Mouse (Mus musculus): ENCODE data around the gene Farp1.

Gene Farp1

DNA sequence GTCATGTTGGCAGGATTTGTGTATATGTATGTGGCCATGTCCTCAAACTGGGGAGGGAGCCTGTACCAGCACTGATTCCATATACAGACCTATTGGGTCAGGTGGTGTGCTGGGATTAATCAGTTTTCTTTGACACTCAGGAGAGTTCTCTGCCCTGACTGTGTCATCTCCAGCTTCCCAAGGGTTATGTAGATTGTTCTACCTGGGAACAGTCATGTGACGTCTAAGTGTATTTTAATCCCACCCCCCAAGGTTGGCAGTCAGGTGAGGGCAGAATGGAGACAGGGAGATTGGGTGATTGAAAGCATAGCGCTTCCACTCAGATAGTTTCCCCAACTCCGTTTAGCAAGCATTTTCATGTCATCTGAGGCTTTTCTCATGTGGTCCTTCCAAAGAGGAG lies 110.3 kb downstream of the Farp1 start:
- CTCF ChIA-PET, result no interaction called here

DNA sequence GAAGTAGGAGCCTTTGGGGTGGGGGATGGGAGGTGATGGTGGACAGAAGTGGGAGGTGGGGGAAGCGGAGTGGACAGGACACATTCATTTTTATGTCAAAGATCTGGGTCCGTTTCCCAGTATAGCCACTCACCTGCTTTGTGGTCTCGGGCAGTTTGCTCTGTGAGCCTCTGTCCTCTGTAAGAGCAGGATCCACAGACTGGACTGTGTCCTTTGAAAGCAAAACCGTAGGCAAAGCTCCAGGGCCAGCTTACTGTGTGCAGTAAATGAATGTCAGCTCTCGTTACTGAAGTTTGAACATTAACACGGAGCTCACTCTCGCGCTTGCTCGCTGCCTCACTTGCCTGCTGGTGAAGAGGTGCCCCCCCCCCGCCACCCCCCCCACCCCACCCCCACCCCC lies 110.7 kb downstream of the Farp1 start:
- CTCF ChIA-PET, result no interaction called here

- CTCF ChIA-PET, result no interaction called here
Observed at GRCm38 (mm10) chr14:121146213-121146612, 111.2 kb downstream of the Farp1 start.

- CTCF ChIA-PET, result interaction anchor here (0.6 kb wide), 1 partner anchor 8 kb away, joined by 5 read pairs; no protein-coding TSS in a partner anchor
Observed at GRCm38 (mm10) chr14:121147026-121147425, 112.0 kb downstream of the Farp1 start.

- CTCF ChIA-PET, result interaction anchor here (0.7 kb wide), 1 partner anchor 22 kb away, joined by 4 read pairs; no protein-coding TSS in a partner anchor
Observed at GRCm38 (mm10) chr14:121148088-121148785, 113.2 kb downstream of the Farp1 start.

DNA sequence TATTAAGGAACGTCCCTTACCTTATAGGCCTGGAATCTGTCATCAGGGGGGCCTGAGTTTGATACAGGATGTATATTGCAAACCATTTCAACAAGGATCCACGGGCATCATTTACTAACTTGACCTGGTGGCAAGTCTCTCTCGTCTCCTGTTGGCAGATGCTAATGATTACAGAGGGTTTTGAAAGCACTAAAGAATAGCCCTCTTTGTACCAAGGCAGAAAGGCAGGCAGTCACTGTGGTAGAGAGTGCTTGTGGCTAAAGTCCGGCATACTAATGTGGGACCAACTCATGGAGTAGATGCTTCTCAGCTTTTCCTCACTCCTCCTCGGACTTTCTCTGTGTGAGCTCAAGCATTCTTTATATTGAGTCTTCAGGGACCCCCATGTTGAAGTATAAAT lies 115.0 kb downstream of the Farp1 start:
- CTCF ChIA-PET, result no interaction called here

- CTCF ChIA-PET, result no interaction called here
Observed at GRCm38 (mm10) chr14:121151837-121152236, 116.8 kb downstream of the Farp1 start.

DNA sequence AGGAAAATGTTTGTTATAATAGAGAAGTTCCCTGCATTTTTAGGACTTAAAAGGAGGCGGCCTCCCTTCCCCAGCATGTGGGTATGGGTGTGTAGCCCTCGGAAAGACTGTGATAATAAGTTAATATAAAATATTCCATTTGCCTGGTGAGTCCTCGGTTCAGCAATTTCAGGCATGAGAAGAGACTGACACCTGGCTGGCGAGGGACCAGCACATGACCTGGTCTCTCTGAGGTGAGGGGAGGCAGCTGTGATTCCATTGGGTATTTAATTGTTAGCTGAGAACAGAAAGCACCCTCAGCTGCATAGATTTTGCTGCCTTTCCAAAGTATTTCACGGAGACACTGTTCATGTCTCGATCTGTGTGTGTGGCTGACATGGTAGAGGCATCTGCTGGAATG lies 117.8 kb downstream of the Farp1 start:
- CTCF ChIA-PET, result no interaction called here

GRCm38 (mm10) chr14:121153260-121153659 lies 118.3 kb downstream of the Farp1 start:
- CTCF ChIA-PET, result no interaction called here

DNA sequence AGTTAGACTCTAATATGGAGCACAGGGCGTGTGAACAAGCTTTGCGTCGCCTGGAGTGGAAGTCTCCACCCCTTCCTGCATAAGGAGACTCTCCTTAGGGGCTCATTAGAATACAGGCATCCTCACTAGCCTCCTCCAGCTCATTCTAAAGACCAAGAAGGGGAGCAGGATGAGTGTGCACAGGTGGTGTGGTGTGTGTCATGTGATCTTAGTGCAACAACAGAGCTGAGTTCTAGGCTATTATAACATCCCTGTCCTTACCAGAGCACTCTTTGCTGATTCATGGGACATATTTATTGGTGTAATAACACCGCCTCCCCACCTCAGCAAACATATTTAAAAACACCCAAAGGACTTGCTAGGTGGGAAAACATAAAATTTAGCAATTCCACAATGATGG lies 120.2 kb downstream of the Farp1 start:
- CTCF ChIA-PET, result interaction anchor here (0.6 kb wide), 1 partner anchor 8 kb away, joined by 5 read pairs; no protein-coding TSS in a partner anchor

- CTCF ChIA-PET, result no interaction called here
Observed at GRCm38 (mm10) chr14:121158616-121159015, 123.6 kb downstream of the Farp1 start.

DNA sequence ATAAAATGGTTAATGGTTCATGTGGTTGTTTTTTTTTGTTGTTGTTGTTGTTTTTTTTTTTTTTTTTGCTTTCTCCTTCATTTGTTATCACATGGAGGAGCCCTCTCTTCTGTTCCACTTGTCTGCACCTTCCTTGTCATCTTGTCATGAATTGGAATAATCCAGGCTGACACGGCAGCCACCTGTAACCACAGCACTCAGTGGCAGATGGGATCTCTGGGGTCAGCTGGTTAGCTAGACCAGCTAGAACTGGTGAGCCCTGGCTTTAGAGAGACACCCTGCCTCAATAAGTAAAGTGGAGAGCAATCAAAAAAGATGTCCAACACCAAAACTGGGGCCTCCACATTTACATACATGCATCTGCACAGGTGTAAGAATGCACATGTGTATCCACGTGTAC lies 127.8 kb downstream of the Farp1 start:
- CTCF ChIA-PET, result no interaction called here

- CTCF ChIA-PET, result no interaction called here
Observed at GRCm38 (mm10) chr14:121164866-121165265, 129.9 kb downstream of the Farp1 start.

GRCm38 (mm10) chr14:121165408-121166037 lies 130.5 kb downstream of the Farp1 start:
- CTCF ChIA-PET, result no interaction called here

DNA sequence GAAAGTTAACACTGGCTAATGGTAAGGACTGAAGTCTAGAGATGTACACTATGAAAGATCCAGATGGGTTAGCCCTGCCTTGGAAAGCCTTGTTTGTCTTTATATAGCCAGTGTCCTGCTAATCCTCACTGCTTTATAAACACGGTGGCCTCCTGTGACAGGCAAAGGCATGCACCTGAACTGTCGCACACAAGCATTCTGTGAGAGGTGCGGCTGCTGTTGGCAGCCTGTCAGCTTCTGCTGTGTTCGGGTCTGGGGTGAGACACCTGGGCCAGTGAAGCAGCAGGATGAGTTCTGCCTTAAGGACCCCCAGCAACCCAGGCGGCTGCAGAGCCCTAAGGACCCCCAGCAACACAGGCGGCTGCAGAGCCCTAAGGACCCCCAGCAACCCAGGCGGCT lies 131.0 kb downstream of the Farp1 start:
- CTCF ChIA-PET, result no interaction called here

- CTCF ChIA-PET, result no interaction called here
Observed at GRCm38 (mm10) chr14:121168716-121169115, 133.7 kb downstream of the Farp1 start.

DNA sequence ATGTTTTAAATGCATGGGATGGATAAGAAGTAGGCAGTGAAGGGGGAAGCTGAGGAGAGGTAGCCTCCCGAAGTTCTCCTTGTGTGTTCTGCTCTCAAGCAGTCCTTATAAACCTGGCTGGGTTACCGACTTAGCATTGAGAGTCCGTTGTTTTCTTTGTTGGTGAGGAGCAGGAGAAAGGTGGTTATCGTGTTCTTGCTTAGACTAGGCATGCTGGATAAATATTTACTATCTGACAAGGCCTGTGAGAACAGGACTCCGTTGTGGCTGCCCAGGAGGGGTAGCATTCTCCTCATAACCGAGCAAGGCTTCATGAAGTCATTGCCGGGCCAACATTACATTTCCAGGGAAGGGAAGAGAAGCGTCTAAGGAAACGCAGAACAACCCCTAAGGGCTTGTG lies 135.3 kb downstream of the Farp1 start:
- CTCF ChIA-PET, result no interaction called here

DNA sequence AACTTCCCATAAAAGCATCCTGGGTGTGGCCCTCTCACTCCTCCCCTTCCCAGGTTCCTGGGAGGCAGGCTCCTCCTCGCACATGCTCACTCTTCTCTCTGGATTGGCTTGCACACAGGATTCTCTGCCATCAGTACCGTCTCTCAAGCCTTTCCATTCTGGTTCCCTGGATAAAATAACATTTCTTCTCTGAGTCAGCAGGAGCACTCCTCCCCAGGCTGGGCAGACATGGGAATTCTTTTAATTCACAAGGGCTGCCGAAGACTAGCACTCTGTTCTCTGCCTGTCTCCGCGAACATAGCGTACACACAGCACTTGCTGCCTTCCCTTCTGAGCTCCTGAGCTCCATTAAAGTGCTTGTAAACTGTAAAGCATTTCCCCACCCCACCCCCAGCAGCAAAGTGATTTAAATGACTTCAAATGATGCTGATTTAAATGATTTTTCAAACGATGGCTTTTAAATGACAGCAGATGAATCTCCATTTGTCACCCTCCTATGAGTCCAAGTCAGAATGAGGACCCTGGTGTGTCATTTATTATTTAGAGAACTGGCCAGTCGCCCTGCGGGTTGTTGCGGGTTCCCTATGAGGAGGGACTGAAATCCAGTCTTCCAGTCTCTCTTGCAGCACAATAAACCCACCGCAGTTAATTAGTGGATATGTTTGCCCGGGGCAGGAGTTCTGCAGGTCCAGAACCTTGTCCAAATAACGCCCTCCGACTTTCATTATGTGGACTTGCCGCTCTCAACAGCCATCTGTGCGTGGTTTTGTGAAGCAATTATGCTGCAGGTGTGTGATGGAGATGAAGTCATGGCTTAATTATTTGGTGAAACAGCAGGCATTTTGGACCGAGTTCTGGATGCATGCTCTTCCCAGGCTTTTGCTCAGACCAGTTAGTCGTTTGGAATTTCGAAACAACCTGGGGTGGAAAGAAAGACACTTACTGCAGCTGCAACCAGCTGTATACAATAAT lies 137.4 kb downstream of the Farp1 start:
- CTCF ChIA-PET, result no interaction called here

DNA sequence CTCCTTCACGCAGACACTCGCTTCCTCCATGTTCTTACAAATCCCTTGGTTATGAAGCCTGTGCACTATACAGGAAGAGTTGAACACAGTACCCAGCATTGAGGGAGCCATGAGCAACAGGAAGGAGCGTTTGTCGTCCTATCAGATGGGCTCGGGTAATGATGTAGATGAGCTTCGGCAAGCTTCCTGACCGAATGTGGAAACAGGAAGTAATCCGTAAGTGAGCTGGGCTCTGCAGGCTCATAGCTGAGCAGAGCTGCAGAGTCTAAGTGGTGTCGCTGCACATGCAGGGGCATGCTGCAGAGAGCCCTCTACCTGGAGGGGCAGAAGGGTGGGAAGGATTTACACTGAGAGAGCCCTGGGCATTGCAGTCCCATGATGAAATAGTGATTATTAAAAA lies 140.4 kb downstream of the Farp1 start:
- CTCF ChIA-PET, result no interaction called here

DNA sequence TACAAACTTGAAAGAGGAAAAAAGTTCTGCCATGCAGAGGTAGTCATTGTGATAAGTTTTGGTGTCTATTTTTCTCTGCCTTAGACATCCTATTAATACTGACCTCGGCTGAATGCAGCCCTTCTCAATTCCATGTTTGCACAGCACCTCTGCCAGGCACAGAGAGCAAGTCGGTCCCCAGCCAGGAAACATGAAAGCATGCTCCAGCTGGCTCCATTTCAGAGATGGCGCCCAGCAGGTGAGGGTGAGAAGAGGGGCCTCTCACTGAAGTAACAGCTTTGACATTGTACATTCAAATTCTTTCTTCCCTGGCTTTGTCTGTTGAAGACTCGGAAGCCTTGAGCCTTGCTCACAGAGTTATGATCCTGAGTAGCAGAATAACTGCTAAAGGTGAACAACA lies 140.9 kb downstream of the Farp1 start:
- CTCF ChIA-PET, result no interaction called here

DNA sequence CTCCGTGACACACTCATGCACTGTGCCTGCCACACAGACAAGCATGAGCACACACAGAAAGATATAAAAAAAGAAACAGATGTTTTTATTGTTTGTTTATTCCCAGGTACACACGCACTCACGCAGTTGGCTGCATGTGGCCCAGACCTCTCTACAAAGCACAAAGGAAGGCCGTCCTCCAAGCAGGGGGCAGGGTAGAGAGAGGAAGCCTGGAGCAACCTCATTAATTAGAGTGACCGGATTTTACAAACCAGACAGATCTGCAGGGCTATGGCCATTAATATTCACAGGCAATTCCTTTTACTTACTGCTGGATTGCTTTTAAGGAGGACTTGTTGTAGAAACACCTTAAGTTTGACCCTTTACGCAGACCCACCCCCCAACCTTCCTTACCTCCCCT lies 142.9 kb downstream of the Farp1 start:
- CTCF ChIA-PET, result no interaction called here

GRCm38 (mm10) chr14:121180611-121181010 lies 145.6 kb downstream of the Farp1 start:
- CTCF ChIA-PET, result no interaction called here

DNA sequence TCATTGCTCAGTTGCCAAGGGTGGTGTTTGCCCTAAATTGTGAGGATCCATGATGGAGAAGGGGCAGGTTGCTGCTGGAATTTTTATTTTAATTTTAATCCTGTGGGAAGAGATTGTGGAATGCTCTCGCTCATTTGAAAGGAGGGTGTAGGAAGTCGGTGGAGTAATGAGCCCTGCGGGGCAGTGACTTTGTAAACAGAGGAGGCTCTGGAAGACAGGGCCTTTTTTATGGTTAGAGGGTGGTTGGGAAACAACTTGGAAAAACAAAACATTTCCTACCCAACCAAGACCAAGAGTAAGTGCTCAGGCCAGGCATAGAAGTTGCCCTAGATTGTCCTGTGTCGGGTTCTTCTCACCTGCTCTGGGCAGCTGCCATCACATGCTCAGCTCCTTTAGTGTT lies 146.8 kb downstream of the Farp1 start:
- CTCF ChIA-PET, result no interaction called here

Measured in spleen, embryonic (tissue).